Mouse (Mus musculus): Measurements from ENCODE around the gene Tuba1b. TPM values are rescaled to one million over a fixed set of nuclear protein-coding genes. Genes with fewer than 3 reads are reported as not detected.

The Tuba1b gene
- polyA plus RNA-seq, 1 experiment from 2014 or later: 1,598 TPM

Other genes with a start within 250 kb of the Tuba1b start
- gene Ccdc65, start 226.4 kb downstream of the Tuba1b start, polyA plus RNA-seq (2016; fragmentation: Nextera tagmentation; extraction: Ambion mirVana): 1.1 and 1.2 TPM in 2 replicates
- 25.1 and 26.3 TPM in 2 replicates for gene Fkbp11, start 206.4 kb downstream of the Tuba1b start, polyA plus RNA-seq (2016; fragmentation: Nextera tagmentation; extraction: Ambion mirVana)
- 51.2 and 52.1 TPM in 2 replicates for gene Arf3, start 171.4 kb downstream of the Tuba1b start, polyA plus RNA-seq (2016; fragmentation: Nextera tagmentation; extraction: Ambion mirVana)
- gene Wnt10b, start 156.4 kb downstream of the Tuba1b start, polyA plus RNA-seq (2016; fragmentation: Nextera tagmentation; extraction: Ambion mirVana): 1.5 and 1.7 TPM in 2 replicates
- 0.13 and 0.38 TPM in 2 replicates for gene Wnt1, start 144.7 kb downstream of the Tuba1b start, polyA plus RNA-seq (2016; fragmentation: Nextera tagmentation; extraction: Ambion mirVana)
- 0.04 TPM in 1 of 2 replicates, not detected in the other for gene Ddn, start 125.1 kb downstream of the Tuba1b start, polyA plus RNA-seq (2016; fragmentation: Nextera tagmentation; extraction: Ambion mirVana)
- gene Prkag1, start 103.0 kb downstream of the Tuba1b start, polyA plus RNA-seq (2016; fragmentation: Nextera tagmentation; extraction: Ambion mirVana): 85.9 and 87.1 TPM in 2 replicates
- 12.9 and 14.2 TPM in 2 replicates for gene Kmt2d, start 63.4 kb downstream of the Tuba1b start, polyA plus RNA-seq (2016; fragmentation: Nextera tagmentation; extraction: Ambion mirVana)
- 19.3 and 20.7 TPM in 2 replicates for gene Rhebl1, start 40.0 kb downstream of the Tuba1b start, polyA plus RNA-seq (2016; fragmentation: Nextera tagmentation; extraction: Ambion mirVana)
- 0.67 and 1.2 TPM in 2 replicates for gene Dhh, start 36.0 kb downstream of the Tuba1b start, polyA plus RNA-seq (2016; fragmentation: Nextera tagmentation; extraction: Ambion mirVana)
- gene Lmbr1l, start 16.3 kb downstream of the Tuba1b start, polyA plus RNA-seq (2016; fragmentation: Nextera tagmentation; extraction: Ambion mirVana): 21.5 and 26.4 TPM in 2 replicates
- gene Gm49450, start 19.0 kb upstream of the Tuba1b start, polyA plus RNA-seq (2016; fragmentation: Nextera tagmentation; extraction: Ambion mirVana): not detected in 2 replicates
- gene Tuba1a, start 19.1 kb upstream of the Tuba1b start, polyA plus RNA-seq (2016; fragmentation: Nextera tagmentation; extraction: Ambion mirVana): 2,353 and 2,615 TPM in 2 replicates
- 98.8 and 103 TPM in 2 replicates for gene Tuba1c, start 95.3 kb upstream of the Tuba1b start, polyA plus RNA-seq (2016; fragmentation: Nextera tagmentation; extraction: Ambion mirVana)
- 35.6 and 50.9 TPM in 2 replicates for gene Prph, start 120.6 kb upstream of the Tuba1b start, polyA plus RNA-seq (2016; fragmentation: Nextera tagmentation; extraction: Ambion mirVana)
- gene Troap, start 140.0 kb upstream of the Tuba1b start, polyA plus RNA-seq (2016; fragmentation: Nextera tagmentation; extraction: Ambion mirVana): 38.5 and 39.0 TPM in 2 replicates
- 0.42 and 0.46 TPM in 2 replicates for gene C1ql4, start 153.3 kb upstream of the Tuba1b start, polyA plus RNA-seq (2016; fragmentation: Nextera tagmentation; extraction: Ambion mirVana)
- gene Dnajc22, start 158.6 kb upstream of the Tuba1b start, polyA plus RNA-seq (2016; fragmentation: Nextera tagmentation; extraction: Ambion mirVana): 0.70 and 0.75 TPM in 2 replicates
- 69.4 and 73.4 TPM in 2 replicates for gene Spats2, start 191.4 kb upstream of the Tuba1b start, polyA plus RNA-seq (2016; fragmentation: Nextera tagmentation; extraction: Ambion mirVana)